Mouse (Mus musculus): ENCODE results near the gene Adamts2.

GRCm38 (mm10) chr11:50671820-50672310, 70.0 kb downstream of the Adamts2 start:
- TF ChIP-seq CTCF (IDR thresholded peaks at IDR 0.05; ENCODE audit: low read depth) (no peak), EP300 (IDR thresholded peaks at IDR 0.05; ENCODE audit: low read depth) (no peak)

Measured in heart, postnatal 0 days (tissue).